Mouse (Mus musculus) liver, embryonic 14.5 days (tissue): ENCODE results near the gene Cpne7. TPM values are rescaled to one million over a fixed set of nuclear protein-coding genes. Genes with fewer than 3 reads are reported as not detected.
A peak's percentile ranks its signal among the peaks of the same experiment; 100 is the strongest.

ENCODE experiments used
- ATAC-seq: fragments of 200-750 bp; cut with Nextera tagmentation; 2 replicates; pipeline ENCODE4 v1.8.0; 2017; ENCODE audit warnings: moderate number of reproducible peaks, mild to moderate bottlenecking, moderate library complexity; ENCODE audit not compliant: insufficient read depth
- DNase-seq, 3 experiments: peaks; one replicate each; pipeline ENCODE4 v3.0.0-alpha.2; 2012 to 2013; ENCODE audit warnings: low read depth in 3 of 3, low spot score in 3 of 3
- H3K27ac ChIP-seq: fragments of 300-500 bp; sonication (generic); 2 replicates; pipeline ENCODE4 v1.5.1; 2014; ENCODE audit warnings: moderate library complexity, mild to moderate bottlenecking, control low read depth, inconsistent platforms
- H3K27me3 ChIP-seq: fragments of 300-500 bp; sonication (generic); 2 replicates; pipeline ENCODE4 v1.6.1; 2014; ENCODE audit warnings: mild to moderate bottlenecking, low read length, moderate library complexity; ENCODE audit not compliant: control insufficient read depth, insufficient read depth
- H3K36me3 ChIP-seq: fragments of 300-500 bp; sonication (generic); replicated peaks from 2 replicates; pipeline ENCODE4 v1.6.1; 2014; ENCODE audit warnings: low read depth; ENCODE audit not compliant: control insufficient read depth, insufficient read depth
- H3K4me1 ChIP-seq, 2 experiments: fragments of 200-500 bp in 1 of 2; fragments of 300-500 bp in 1 of 2; sonication (generic) in 1 of 2; replicated peaks; 2 replicates each; pipeline ENCODE4 v1.6.1; 2012 to 2014; ENCODE audit warnings: antibody characterized with exemption in 1 of 2, inconsistent platforms in 1 of 2, low read length in 1 of 2; ENCODE audit not compliant: control insufficient read depth in 2 of 2, insufficient read depth in 2 of 2
- H3K4me2 ChIP-seq: fragments of 300-500 bp; sonication (generic); 2 replicates; pipeline ENCODE4 v1.6.1; 2014; ENCODE audit warnings: low read depth, mild to moderate bottlenecking, control low read depth, moderate library complexity
- H3K4me3 ChIP-seq, 2 experiments: fragments of 200-500 bp in 1 of 2; fragments of 300-500 bp in 1 of 2; sonication (generic) in 1 of 2; 2 replicates each; pipeline ENCODE4 v1.5.1; 2012 to 2014; ENCODE audit warnings: low read depth in 2 of 2, low read length in 2 of 2, mild to moderate bottlenecking in 2 of 2, control low read depth in 1 of 2, inconsistent platforms in 1 of 2, moderate library complexity in 1 of 2; ENCODE audit not compliant: insufficient read depth in 1 of 2
- H3K9ac ChIP-seq: fragments of 300-500 bp; sonication (generic); replicated peaks from 2 replicates; pipeline ENCODE4 v1.6.1; 2014; ENCODE audit warnings: mild to moderate bottlenecking, control low read depth, moderate library complexity
- H3K9me3 ChIP-seq: fragments of 300-500 bp; sonication (generic); 2 replicates; pipeline ENCODE4 v1.6.1; 2016; ENCODE audit warnings: low read length, mixed read lengths; ENCODE audit not compliant: control insufficient read depth
- CTCF ChIP-seq: IDR thresholded peaks from 2 replicates; pipeline ENCODE4 v1.5.1; 2016; ENCODE audit warnings: antibody characterized with exemption, low read depth, control low read depth
- EP300 ChIP-seq: IDR thresholded peaks from 2 replicates; pipeline ENCODE4 v1.6.1; 2016; ENCODE audit warnings: antibody characterized with exemption, low read depth
- WGBS: fragments of 180-500 bp; shearing (Covaris S2); extraction: QIAGEN DNeasy Blood & Tissue Kit; methylation state at CpG from one replicate; pipeline ENCODE4 v1.1.7; 2014; ENCODE audit not compliant: insufficient replicate concordance; 5-methylcytosine and 5-hydroxymethylcytosine counted together
- microRNA-seq: library from miRNA; unstranded; fragments of <30 nt; microRNA quantifications from one replicate; pipeline ENCODE4, GENCODE M21; 2016
- polyA plus RNA-seq, 2 experiments: library from polyadenylated mRNA; depleted of rRNA in 1 of 2; stranded (reverse) in 1 of 2; unstranded in 1 of 2; fragments of >200 nt; fragmentation: Nextera tagmentation in 1 of 2; extraction: Ambion mirVana in 1 of 2; gene quantifications; 2 replicates each; pipeline versions ENCODE4 v1.2.1 to v1.2.3; 2012 to 2014

The Cpne7 gene
- polyA plus RNA-seq, 2 experiments: 0.65 to 1.9 TPM

- peak overlapping the region; percentile 57 for H3K9ac ChIP-seq
- no peak overlapping the region for H3K4me3 ChIP-seq
- peak overlapping the region; percentile 65 for H3K27ac ChIP-seq
- H3K4me1 ChIP-seq: peaks cover 23 to 31% of the 10 kb centered on the region in 2 experiments
- no peak for TF ChIP-seq CTCF
- TF ChIP-seq EP300: peak; percentile 70
- 29% methylated on average over 9 of the region's 9 CpGs for WGBS
- H3K36me3 ChIP-seq: no peaks in the 10 kb centered on the region
- peak; percentile 96 for ATAC-seq
- H3K9me3 ChIP-seq: no peaks in the 10 kb centered on the region
- peak; percentile 41 to 55 (median 54) for DNase-seq
- peak overlapping the region; percentile 37 for H3K4me2 ChIP-seq
- H3K27me3 ChIP-seq: peaks cover 2% of the 10 kb centered on the region; the same call in 1 of the 2 replicates
These were observed 39.0 kb downstream of the Cpne7 start for GRCm38 (mm10) chr8:123156070-123156773.

GRCm38 (mm10) chr8:123157888-123158465, 40.8 kb downstream of the Cpne7 start, which contains the start of gene Sult5a1:
Sult5a1 (minus strand) TSS chr8:123158315.
- no peak for TF ChIP-seq EP300
- H3K4me2 ChIP-seq: no peak within 1 kb of the TSS
- H3K27ac ChIP-seq: no peak within 1 kb of the TSS
- DNase-seq: no peak
- H3K9me3 ChIP-seq: no peaks in the 10 kb centered on the region
- 29% methylated on average over 13 of the region's 13 CpGs for WGBS
- peaks cover 23 to 33% of the 10 kb centered on the region in 2 experiments for H3K4me1 ChIP-seq
- H3K4me3 ChIP-seq: no peak within 1 kb of the TSS
- H3K36me3 ChIP-seq: no peaks in the 10 kb centered on the region
- no peak within 1 kb of the TSS for H3K9ac ChIP-seq
- H3K27me3 ChIP-seq: no peaks in the 10 kb centered on the region
- no peak for ATAC-seq

- no peaks in the 10 kb centered on the region; the same call in 1 of the 2 replicates for H3K9me3 ChIP-seq
- ATAC-seq: peak; percentile 39; the same call in 1 of the 2 replicates
- TF ChIP-seq EP300 (no peak), CTCF (no peak)
- no peaks in the 10 kb centered on the region for H3K36me3 ChIP-seq
- H3K4me1 ChIP-seq: no peaks in the 10 kb centered on the region; a peak in 1 of 4 replicates
- no peak overlapping the region for H3K4me3 ChIP-seq
- no peak overlapping the region for H3K4me2 ChIP-seq
- no peaks in the 10 kb centered on the region for H3K27me3 ChIP-seq
- peak in 1 of 3 experiments; percentile 24 for DNase-seq
- H3K9ac ChIP-seq: no peak overlapping the region
- WGBS: 62% methylated on average over 3 of the region's 3 CpGs
- H3K27ac ChIP-seq: no peak overlapping the region
These were observed 64.2 kb downstream of the Cpne7 start for GRCm38 (mm10) chr8:123181391-123181790.

Small RNA genes lying within 50 kb of the gene (microRNA-seq; reads per million reads assigned to microRNA genes)
- not detected for gene Mir7079
- not detected for gene Mir7080

Other genes starting within 250 kb of the Cpne7 start
- 9.9 and 12.4 TPM in 2 replicates for gene Ankrd11, start 75.1 kb upstream of the Cpne7 start, polyA plus RNA-seq (2012; rRNA removed)
- 10.8 and 18.5 TPM in 2 replicates for gene Ankrd11, start 75.1 kb upstream of the Cpne7 start, polyA plus RNA-seq (2014; fragmentation: Nextera tagmentation; extraction: Ambion mirVana)
- gene Spg7, start 54.4 kb upstream of the Cpne7 start, polyA plus RNA-seq (2012; rRNA removed): 19.0 and 26.0 TPM in 2 replicates
- 19.5 and 21.0 TPM in 2 replicates for gene Spg7, start 54.4 kb upstream of the Cpne7 start, polyA plus RNA-seq (2014; fragmentation: Nextera tagmentation; extraction: Ambion mirVana)
- gene Rpl13, start 15.0 kb upstream of the Cpne7 start, polyA plus RNA-seq (2012; rRNA removed): 1,340 and 1,385 TPM in 2 replicates
- 1,145 and 1,179 TPM in 2 replicates for gene Rpl13, start 15.0 kb upstream of the Cpne7 start, polyA plus RNA-seq (2014; fragmentation: Nextera tagmentation; extraction: Ambion mirVana)
- gene Sult5a1, start 40.9 kb downstream of the Cpne7 start, polyA plus RNA-seq (2012; rRNA removed): 0.75 and 1.1 TPM in 2 replicates
- gene Sult5a1, start 40.9 kb downstream of the Cpne7 start, polyA plus RNA-seq (2014; fragmentation: Nextera tagmentation; extraction: Ambion mirVana): 0.69 and 0.91 TPM in 2 replicates
- gene Dpep1, start 68.9 kb downstream of the Cpne7 start, polyA plus RNA-seq (2012; rRNA removed): 0.07 and 0.14 TPM in 2 replicates
- 0.06 and 0.23 TPM in 2 replicates for gene Dpep1, start 68.9 kb downstream of the Cpne7 start, polyA plus RNA-seq (2014; fragmentation: Nextera tagmentation; extraction: Ambion mirVana)
- gene Chmp1a, start 95.4 kb downstream of the Cpne7 start, polyA plus RNA-seq (2012; rRNA removed): 29.9 and 30.9 TPM in 2 replicates
- 42.9 and 44.6 TPM in 2 replicates for gene Chmp1a, start 95.4 kb downstream of the Cpne7 start, polyA plus RNA-seq (2014; fragmentation: Nextera tagmentation; extraction: Ambion mirVana)
- gene Spata33, start 95.5 kb downstream of the Cpne7 start, polyA plus RNA-seq (2012; rRNA removed): 0.21 and 0.60 TPM in 2 replicates
- gene Spata33, start 95.5 kb downstream of the Cpne7 start, polyA plus RNA-seq (2014; fragmentation: Nextera tagmentation; extraction: Ambion mirVana): 0.08 and 0.16 TPM in 2 replicates
- gene Cdk10, start 107.5 kb downstream of the Cpne7 start, polyA plus RNA-seq (2012; rRNA removed): 15.4 and 16.3 TPM in 2 replicates
- 7.2 and 10.1 TPM in 2 replicates for gene Cdk10, start 107.5 kb downstream of the Cpne7 start, polyA plus RNA-seq (2014; fragmentation: Nextera tagmentation; extraction: Ambion mirVana)
- 0.87 and 0.92 TPM in 2 replicates for gene Spata2l, start 118.9 kb downstream of the Cpne7 start, polyA plus RNA-seq (2012; rRNA removed)
- gene Spata2l, start 118.9 kb downstream of the Cpne7 start, polyA plus RNA-seq (2014; fragmentation: Nextera tagmentation; extraction: Ambion mirVana): 1.5 TPM in 2 replicates
- 8.4 and 8.9 TPM in 2 replicates for gene Zfp276, start 136.8 kb downstream of the Cpne7 start, polyA plus RNA-seq (2012; rRNA removed)
- 4.7 and 5.9 TPM in 2 replicates for gene Zfp276, start 136.8 kb downstream of the Cpne7 start, polyA plus RNA-seq (2014; fragmentation: Nextera tagmentation; extraction: Ambion mirVana)
- gene Vps9d1, start 137.0 kb downstream of the Cpne7 start, polyA plus RNA-seq (2012; rRNA removed): 7.8 and 8.5 TPM in 2 replicates
- gene Vps9d1, start 137.0 kb downstream of the Cpne7 start, polyA plus RNA-seq (2014; fragmentation: Nextera tagmentation; extraction: Ambion mirVana): 2.4 and 3.8 TPM in 2 replicates
- 22.8 and 24.6 TPM in 2 replicates for gene Fanca, start 201.2 kb downstream of the Cpne7 start, polyA plus RNA-seq (2012; rRNA removed)
- 17.3 and 19.4 TPM in 2 replicates for gene Fanca, start 201.2 kb downstream of the Cpne7 start, polyA plus RNA-seq (2014; fragmentation: Nextera tagmentation; extraction: Ambion mirVana)
- 3.0 TPM in 2 replicates for gene Spire2, start 215.3 kb downstream of the Cpne7 start, polyA plus RNA-seq (2012; rRNA removed)
- 2.2 and 2.9 TPM in 2 replicates for gene Spire2, start 215.3 kb downstream of the Cpne7 start, polyA plus RNA-seq (2014; fragmentation: Nextera tagmentation; extraction: Ambion mirVana)